Mouse (Mus musculus): ENCODE measurements around the gene Znhit2. TPM values are rescaled to one million over a fixed set of nuclear protein-coding genes. Genes with fewer than 3 reads are reported as not detected.
A peak's percentile ranks its signal among the peaks of the same experiment; 100 is the strongest.

The Znhit2 gene
- polyA plus RNA-seq, 1 experiment from 2014 or later, result 33.0 TPM

- Histone ChIP-seq H3K36me3 (peaks cover 33% of the 10 kb centered on the region), H3K9me3 (replicated peaks) (no peaks in the 10 kb centered on the region), H3K4me2 (peak overlapping the region; percentile 95), H3K27ac (peak overlapping the region; percentile 88), H3K4me1 (peaks cover 43% of the 10 kb centered on the region), H3K27me3 (no peaks in the 10 kb centered on the region), H3K9ac (peak overlapping the region; percentile 61), H3K4me3 (replicated peaks) (peak overlapping the region; percentile 52)
- WGBS, result under 1% methylated on average over 30 of the region's 30 CpGs
- ATAC-seq (replicated peaks; ENCODE audit: low FRiP score), result peak; percentile 66
These were observed 6.2 kb downstream of the Znhit2 start for GRCm38 (mm10) chr19:6067011-6067723.

DNA sequence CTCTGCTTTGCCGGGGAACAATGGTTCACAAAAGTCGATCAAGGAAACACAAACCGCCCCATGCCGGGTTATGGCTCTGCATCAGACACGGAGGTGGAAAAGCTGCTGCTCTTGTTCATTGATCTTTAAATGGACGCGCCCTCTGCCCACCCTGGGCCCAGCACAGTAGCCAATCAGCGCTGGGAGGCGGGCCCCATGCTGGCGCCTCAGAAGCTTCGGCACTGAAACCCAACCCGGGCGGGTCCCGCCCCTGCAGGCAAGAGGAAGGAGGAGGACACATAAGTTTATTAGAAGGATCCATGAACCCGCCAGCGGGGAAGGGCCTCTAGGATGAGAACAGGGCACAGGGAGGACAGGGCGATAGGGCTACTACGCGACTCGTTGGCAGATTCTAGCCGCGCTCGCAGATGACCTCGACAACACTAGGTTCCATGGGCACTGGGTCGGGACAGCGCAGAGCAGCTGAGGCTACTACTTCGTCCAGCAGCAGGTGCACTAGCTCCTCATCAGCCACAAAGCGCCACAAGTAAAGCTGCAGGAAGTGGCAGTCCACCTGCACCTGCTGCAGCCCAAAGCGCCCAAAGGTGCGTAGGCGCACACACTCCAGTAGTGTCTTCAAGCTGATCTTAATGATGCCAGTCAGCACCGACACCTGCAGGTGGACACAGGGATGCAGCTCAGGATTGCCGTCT lies 6.9 kb downstream of the Znhit2 start, which contains the start of gene Tm7sf2:
Gene Tm7sf2 (minus strand): TSS at position 650 of the 692 bp plus-strand sequence.
- 7% methylated on average over 33 of the region's 33 CpGs for WGBS
- Histone ChIP-seq H3K4me3 (replicated peaks) (peak within 1 kb of the TSS; percentile 52), H3K4me2 (peak within 1 kb of the TSS; percentile 95), H3K9ac (peak within 1 kb of the TSS; percentile 61), H3K4me1 (peaks cover 36% of the 10 kb centered on the region), H3K27ac (peak within 1 kb of the TSS; percentile 88), H3K9me3 (replicated peaks) (no peaks in the 10 kb centered on the region), H3K27me3 (no peaks in the 10 kb centered on the region), H3K36me3 (peaks cover 37% of the 10 kb centered on the region)
- peak; percentile 95 for ATAC-seq (replicated peaks; ENCODE audit: low FRiP score)

GRCm38 (mm10) chr19:6068951-6069350 lies 8.0 kb downstream of the Znhit2 start:
- Histone ChIP-seq H3K4me1 (peaks cover 29% of the 10 kb centered on the region), H3K27me3 (no peaks in the 10 kb centered on the region), H3K4me2 (no peak overlapping the region), H3K36me3 (peaks cover 47% of the 10 kb centered on the region), H3K27ac (no peak overlapping the region), H3K9ac (no peak overlapping the region), H3K9me3 (replicated peaks) (no peaks in the 10 kb centered on the region), H3K4me3 (replicated peaks) (no peak overlapping the region)
- no peak for ATAC-seq (replicated peaks; ENCODE audit: low FRiP score)
- WGBS, result 77% methylated on average over 4 of the region's 4 CpGs

DNA sequence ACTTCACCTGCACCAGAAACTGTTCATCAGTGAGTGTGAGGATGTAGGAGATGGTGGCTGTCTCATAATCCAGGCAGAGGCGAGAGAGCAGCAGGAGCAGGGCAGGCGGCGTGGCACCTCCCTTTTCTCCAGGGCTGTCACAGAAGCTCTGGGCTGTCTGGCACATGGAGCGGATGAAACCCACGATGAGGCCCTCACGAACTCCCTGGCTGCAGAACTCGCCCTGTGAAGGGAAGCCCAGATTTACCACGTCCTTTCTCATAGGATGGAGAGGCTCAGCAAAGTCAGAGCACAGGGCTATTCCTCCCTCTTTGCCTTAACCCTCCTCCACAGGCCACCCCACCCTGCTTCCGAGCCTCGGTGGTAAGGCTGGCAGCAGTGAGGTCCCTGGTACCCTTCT lies 8.9 kb downstream of the Znhit2 start:
- Histone ChIP-seq H3K27me3 (no peaks in the 10 kb centered on the region), H3K4me3 (replicated peaks) (no peak overlapping the region), H3K9me3 (replicated peaks) (no peaks in the 10 kb centered on the region), H3K4me2 (no peak overlapping the region), H3K4me1 (peaks cover 31% of the 10 kb centered on the region), H3K27ac (no peak overlapping the region), H3K36me3 (peaks cover 55% of the 10 kb centered on the region), H3K9ac (no peak overlapping the region)
- no peak for ATAC-seq (replicated peaks; ENCODE audit: low FRiP score)
- WGBS, result 89% methylated on average over 10 of the region's 10 CpGs

DNA sequence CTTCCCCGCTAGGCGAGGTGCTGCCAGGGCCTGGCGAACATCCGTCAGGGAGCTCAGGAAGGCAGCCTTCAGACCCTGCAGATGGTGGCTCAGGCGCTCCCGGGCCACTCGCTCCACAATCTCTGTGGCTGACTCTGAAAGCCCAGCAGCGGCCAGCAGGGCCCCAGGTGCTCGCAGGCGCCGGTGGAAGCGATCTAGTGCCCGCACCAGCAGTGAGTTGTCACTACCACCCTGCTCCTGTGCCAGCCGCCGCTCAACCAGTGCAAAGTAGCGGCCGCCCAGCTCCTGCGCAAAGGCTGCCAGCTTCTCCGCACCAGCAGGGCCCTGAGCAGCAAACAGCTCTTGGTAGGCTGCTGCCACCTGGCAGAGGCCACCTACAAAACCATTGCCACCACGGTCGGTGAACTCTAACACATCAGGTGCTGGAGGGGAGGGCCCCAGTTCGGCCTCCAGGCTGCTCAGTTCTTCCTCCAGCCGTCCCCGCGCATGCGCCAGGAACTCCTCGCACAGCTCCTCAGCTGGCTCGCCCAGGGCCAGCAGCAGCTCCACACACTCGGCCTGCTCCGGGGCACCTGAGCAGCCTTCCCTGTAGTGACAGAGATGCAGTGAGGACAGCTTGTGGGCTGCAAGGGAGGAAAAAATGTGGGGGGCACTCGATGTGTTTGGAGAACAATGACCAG lies 9.7 kb downstream of the Znhit2 start:
- Histone ChIP-seq H3K27me3 (no peaks in the 10 kb centered on the region), H3K4me3 (replicated peaks) (no peak overlapping the region), H3K9ac (no peak overlapping the region), H3K9me3 (replicated peaks) (no peaks in the 10 kb centered on the region), H3K4me2 (no peak overlapping the region), H3K4me1 (peaks cover 40% of the 10 kb centered on the region), H3K27ac (no peak overlapping the region), H3K36me3 (peaks cover 60% of the 10 kb centered on the region)
- no peak for ATAC-seq (replicated peaks; ENCODE audit: low FRiP score)
- WGBS, result 90% methylated on average over 31 of the region's 31 CpGs

- ATAC-seq (replicated peaks; ENCODE audit: low FRiP score), result no peak
- 93% methylated on average over 19 of the region's 19 CpGs for WGBS
- peaks cover 40% of the 10 kb centered on the region for H3K4me1 ChIP-seq
- H3K27me3 ChIP-seq, result no peaks in the 10 kb centered on the region
- H3K9me3 ChIP-seq (replicated peaks), result no peaks in the 10 kb centered on the region
- no peak overlapping the region for H3K9ac ChIP-seq
- H3K4me3 ChIP-seq (replicated peaks), result no peak overlapping the region
- H3K4me2 ChIP-seq, result no peak overlapping the region
- no peak overlapping the region for H3K27ac ChIP-seq
- peaks cover 60% of the 10 kb centered on the region for H3K36me3 ChIP-seq
These were observed 10.3 kb downstream of the Znhit2 start for GRCm38 (mm10) chr19:6071261-6071660.

DNA sequence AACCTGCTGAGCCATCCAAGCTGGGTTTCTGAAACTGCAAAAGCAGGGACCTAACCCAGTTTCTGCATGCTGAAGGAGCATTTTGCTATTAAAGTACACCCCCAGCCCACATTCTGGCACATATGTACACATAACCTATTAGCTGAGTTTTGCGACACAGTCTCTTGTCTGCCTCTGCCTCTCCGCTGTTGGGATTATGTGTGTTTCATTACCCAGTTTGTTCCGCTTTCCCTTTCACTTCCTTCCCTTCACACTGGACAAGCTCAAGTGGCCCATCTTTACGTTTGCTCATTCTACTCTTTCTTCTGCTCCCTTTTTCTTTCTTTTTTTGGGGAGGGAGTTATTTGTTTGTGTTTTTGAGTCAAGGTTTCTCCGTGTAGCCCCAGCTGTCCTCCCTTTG lies 12.9 kb downstream of the Znhit2 start:
- ATAC-seq (replicated peaks; ENCODE audit: low FRiP score), result no peak
- 87% methylated on average over 5 of the region's 5 CpGs for WGBS
- H3K9me3 ChIP-seq (replicated peaks), result no peaks in the 10 kb centered on the region
- H3K4me2 ChIP-seq, result no peak overlapping the region
- H3K4me3 ChIP-seq (replicated peaks), result no peak overlapping the region
- H3K9ac ChIP-seq, result no peak overlapping the region
- H3K4me1 ChIP-seq, result peaks cover 30% of the 10 kb centered on the region
- peaks cover 56% of the 10 kb centered on the region for H3K36me3 ChIP-seq
- H3K27ac ChIP-seq, result no peak overlapping the region
- H3K27me3 ChIP-seq, result no peaks in the 10 kb centered on the region

GRCm38 (mm10) chr19:6076564-6077393 lies 15.8 kb downstream of the Znhit2 start, which contains the start of gene Vps51:
Vps51 (minus strand) TSS chr19:6077231.
- H3K27me3 ChIP-seq, result no peaks in the 10 kb centered on the region
- peaks cover 30% of the 10 kb centered on the region for H3K4me1 ChIP-seq
- H3K9me3 ChIP-seq (replicated peaks), result no peaks in the 10 kb centered on the region
- peak within 1 kb of the TSS; percentile 92 for H3K4me2 ChIP-seq
- peak within 1 kb of the TSS; percentile 80 for H3K9ac ChIP-seq
- WGBS, result under 1% methylated on average over 33 of the region's 33 CpGs
- peak within 1 kb of the TSS; percentile 92 for H3K27ac ChIP-seq
- peak within 1 kb of the TSS; percentile 94 for H3K4me3 ChIP-seq (replicated peaks)
- H3K36me3 ChIP-seq, result peaks cover 53% of the 10 kb centered on the region
- peak; percentile 80 for ATAC-seq (replicated peaks; ENCODE audit: low FRiP score)

- ATAC-seq (replicated peaks; ENCODE audit: low FRiP score), result no peak
- WGBS, result 92% methylated on average over 12 of the region's 12 CpGs
- H3K4me2 ChIP-seq, result no peak within 1 kb of the TSS
- peaks cover 47% of the 10 kb centered on the region for H3K36me3 ChIP-seq
- no peaks in the 10 kb centered on the region for H3K9me3 ChIP-seq (replicated peaks)
- H3K4me1 ChIP-seq, result peaks cover 39% of the 10 kb centered on the region
- no peak within 1 kb of the TSS for H3K4me3 ChIP-seq (replicated peaks)
- no peak within 1 kb of the TSS for H3K9ac ChIP-seq
- H3K27me3 ChIP-seq, result no peaks in the 10 kb centered on the region
- no peak within 1 kb of the TSS for H3K27ac ChIP-seq
These were observed 19.0 kb downstream of the Znhit2 start, which contains the start of gene Tmem262 for GRCm38 (mm10) chr19:6079983-6080480. Tmem262 (plus strand) TSS chr19:6080033.

- no peak within 1 kb of the TSS for H3K9ac ChIP-seq
- WGBS, result 90% methylated on average over 9 of the region's 9 CpGs
- peaks cover 32% of the 10 kb centered on the region for H3K4me1 ChIP-seq
- no peak within 1 kb of the TSS for H3K27ac ChIP-seq
- no peaks in the 10 kb centered on the region for H3K9me3 ChIP-seq (replicated peaks)
- no peak for ATAC-seq (replicated peaks; ENCODE audit: low FRiP score)
- H3K4me2 ChIP-seq, result no peak within 1 kb of the TSS
- H3K36me3 ChIP-seq, result peaks cover 53% of the 10 kb centered on the region
- no peaks in the 10 kb centered on the region for H3K27me3 ChIP-seq
- H3K4me3 ChIP-seq (replicated peaks), result peak within 1 kb of the TSS; percentile 64; the same call in 1 of the 2 replicates
These were observed 21.2 kb downstream of the Znhit2 start, which contains the start of gene Gm28374 for GRCm38 (mm10) chr19:6082156-6082555. Gm28374 (minus strand) TSS chr19:6082256.

Data from kidney, embryonic 15.5 days (tissue).